Mouse (Mus musculus) MEL (cell line): ENCODE measurements at regions not wholly inside any gene's neighbourhood (a gene's known extent, or its start where the extent isn't known, plus 50 kb on each side); places are given as distances from the start of the nearest gene placed in this dataset.

Experiments used
- CHD1 ChIP-seq: IDR thresholded peaks from 2 replicates; pipeline ENCODE4 v1.6.1; 2012; ENCODE audit warnings: low read depth, mild to moderate bottlenecking, inconsistent platforms, low read length, improper control_type of control experiment
- CTCF ChIP-seq, 3 experiments: IDR thresholded peaks in 2 of 3; conservative IDR thresholded peaks in 1 of 3; 2 replicates each; pipeline ENCODE4 v1.5.1; 2011 to 2012; ENCODE audit warnings: low read length in 3 of 3, low read depth in 2 of 3, mild to moderate bottlenecking in 2 of 3, improper control_type of control experiment in 1 of 3, inconsistent platforms in 1 of 3, mixed read lengths in 1 of 3, moderate library complexity in 1 of 3; ENCODE audit not compliant: control insufficient read depth in 1 of 3, insufficient read depth in 1 of 3, poor library complexity in 1 of 3, severe bottlenecking in 1 of 3
- EP300 ChIP-seq, 2 experiments: IDR thresholded peaks; 2 replicates each; pipeline ENCODE4 v1.6.1; 2011; ENCODE audit warnings: improper control_type of control experiment in 2 of 2, low read length in 2 of 2, low read depth in 1 of 2, mild to moderate bottlenecking in 1 of 2
- GATA1 ChIP-seq: IDR thresholded peaks from 2 replicates; pipeline ENCODE4 v1.6.1; 2011; ENCODE audit warnings: low read depth, low read length, improper control_type of control experiment
- MAX ChIP-seq: IDR thresholded peaks from 2 replicates; pipeline ENCODE4 v1.6.1; 2011; ENCODE audit warnings: low read length, improper control_type of control experiment
- SIN3A ChIP-seq: IDR thresholded peaks from 2 replicates; pipeline ENCODE4 v1.6.1; 2012; ENCODE audit warnings: low read length, improper control_type of control experiment, inconsistent platforms

DNA sequence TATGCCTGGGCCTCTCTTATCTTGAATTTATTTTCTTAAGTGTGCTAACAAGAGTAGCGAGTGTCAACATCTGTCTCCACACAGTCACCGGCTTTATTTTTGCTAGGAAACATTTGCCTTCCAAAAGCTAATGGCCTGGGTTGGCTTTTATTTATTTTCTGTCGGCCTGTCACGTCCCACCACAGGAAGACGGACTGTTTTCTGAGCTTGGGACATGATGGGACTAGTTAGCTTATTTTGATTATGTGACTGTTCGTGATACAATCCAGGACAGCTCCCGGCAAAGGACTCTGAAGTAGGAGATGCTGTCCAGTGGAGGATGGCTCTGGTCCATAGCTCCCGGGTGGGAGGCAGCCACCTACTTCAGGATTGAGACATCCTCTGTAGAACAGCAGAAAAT is 372.5 kb downstream of the Wdr11 start:
- TF ChIP-seq EP300 (IDR thresholded peaks at IDR 0.05; ENCODE audit: low read depth in 1 of 2, low read length in 2 of 2) (no peak), SIN3A (no peak), CTCF (IDR thresholded peaks at IDR 0.05 in 2 of 3, conservative IDR thresholded peaks at IDR 0.05 in 1 of 3; ENCODE audit: control insufficient read depth in 1 of 3, insufficient read depth in 1 of 3, low read depth in 2 of 3, low read length in 3 of 3, poor library complexity in 1 of 3, severe bottlenecking in 1 of 3) (no peak), GATA1 (no peak), CHD1 (no peak), MAX (no peak)
